Mouse (Mus musculus) duodenum, adult 2 months (tissue): ENCODE measurements around the gene Lrrtm1. TPM values are rescaled to one million over a fixed set of nuclear protein-coding genes. Genes with fewer than 3 reads are reported as not detected.

Experiments
- polyA plus RNA-seq: library from polyadenylated mRNA; depleted of rRNA; stranded (reverse); fragments of >200 nt; gene quantifications from 2 replicates; pipeline ENCODE4 v1.2.3, GENCODE M21; 2012; ENCODE audit warnings: low replicate concordance; rRNA removed

The Lrrtm1 gene
- 0.43 and 0.72 TPM in 2 replicates for polyA plus RNA-seq

GRCm38 (mm10) chr6:77242601-77243406 is at the start of gene Lrrtm1:
Gene Lrrtm1, plus strand, starts transcription at chr6:77242689.

